Mouse (Mus musculus) lung, adult 2 months (tissue): ENCODE results near the gene Vps16.

ENCODE experiments used
- CTCF ChIP-seq: fragments of 200-500 bp; IDR thresholded peaks from 2 replicates; pipeline ENCODE4 v1.5.1; 2011; ENCODE audit warnings: mild to moderate bottlenecking, low read length, control low read depth; ENCODE audit not compliant: insufficient read depth
- POLR2A ChIP-seq: fragments of 200-500 bp; IDR thresholded peaks from 2 replicates; pipeline ENCODE4 v1.6.1; 2011; ENCODE audit warnings: low read depth, mild to moderate bottlenecking, control low read depth, low read length, borderline replicate concordance; ENCODE audit errors: extremely low read depth

GRCm38 (mm10) chr2:130404939-130405338, 19.2 kb upstream of the Vps16 start, which contains the start of the genes Gm28372 and 1700020A23Rik:
- TF ChIP-seq CTCF, result no peak
- no peak for TF ChIP-seq POLR2A
